Mouse (Mus musculus): ENCODE results near the gene B3gnt5. TPM values are rescaled to one million over a fixed set of nuclear protein-coding genes. Genes with fewer than 3 reads are reported as not detected.

The B3gnt5 gene
- polyA plus RNA-seq, 1 experiment = 0.84 TPM

DNA sequence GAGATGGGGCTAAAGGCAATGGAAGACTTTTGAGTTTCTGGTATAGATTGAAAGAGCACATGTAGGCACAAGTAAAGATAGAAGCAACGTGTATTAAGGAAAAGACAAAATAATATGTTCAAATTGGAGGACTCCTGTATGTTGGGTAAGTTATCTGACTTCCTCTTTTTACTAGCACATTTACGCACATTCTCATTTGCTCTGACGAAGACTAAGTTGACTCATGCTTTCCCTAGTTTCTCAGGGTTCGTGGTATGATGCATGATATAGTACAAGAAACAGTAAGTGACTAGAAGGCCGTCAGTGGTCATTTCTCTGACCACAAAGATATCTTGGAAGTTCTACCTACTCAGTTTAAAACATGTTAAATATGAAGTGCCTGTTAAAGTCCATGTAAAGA, 8.0 kb downstream of the B3gnt5 start:
- WGBS = 89% methylated on average over 5 of the region's 5 CpGs
- H3K27me3 ChIP-seq (replicated peaks; ENCODE audit: control insufficient read depth, insufficient read depth, low read length) = no peaks in the 10 kb centered on the region
- TF ChIP-seq POLR2A (IDR thresholded peaks at IDR 0.05; ENCODE audit: low read depth, low read length) (no peak), CTCF (conservative IDR thresholded peaks at IDR 0.05; ENCODE audit: insufficient read depth, insufficient read length, low read depth, low read length) (no peak)
- no peak overlapping the region for H3K27ac ChIP-seq (ENCODE audit: insufficient read depth, low read depth, low read length)
- H3K4me3 ChIP-seq (ENCODE audit: insufficient read depth, low read depth, low read length) = no peak overlapping the region
- H3K4me1 ChIP-seq (ENCODE audit: control insufficient read depth, insufficient read depth, low read length) = no peaks in the 10 kb centered on the region
- no peak for DNase-seq
- no peaks in the 10 kb centered on the region for H3K36me3 ChIP-seq (ENCODE audit: control insufficient read depth, insufficient read depth, low read length)

DNA sequence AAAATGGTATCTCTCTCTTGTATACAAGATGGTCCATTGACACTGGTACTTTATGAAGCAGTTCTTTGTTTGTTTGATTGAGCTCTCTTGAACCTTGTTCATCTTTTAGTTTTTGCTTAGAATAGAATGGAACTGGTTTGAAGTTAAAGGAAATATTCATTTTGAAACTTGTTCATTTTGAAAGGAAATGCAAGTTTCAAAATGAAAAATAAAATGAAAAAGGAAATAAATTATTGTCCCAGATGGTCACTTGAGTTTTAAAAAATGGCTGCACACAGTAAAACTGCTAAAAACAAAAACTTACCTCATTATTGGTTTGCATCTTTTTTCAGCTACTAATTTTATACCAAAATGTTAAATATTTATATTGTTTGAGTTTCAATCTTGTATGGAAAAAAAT, 12.0 kb downstream of the B3gnt5 start:
- no peaks in the 10 kb centered on the region for H3K27me3 ChIP-seq (replicated peaks; ENCODE audit: control insufficient read depth, insufficient read depth, low read length)
- no peaks in the 10 kb centered on the region for H3K4me1 ChIP-seq (ENCODE audit: control insufficient read depth, insufficient read depth, low read length)
- TF ChIP-seq POLR2A (IDR thresholded peaks at IDR 0.05; ENCODE audit: low read depth, low read length) (no peak), CTCF (conservative IDR thresholded peaks at IDR 0.05; ENCODE audit: insufficient read depth, insufficient read length, low read depth, low read length) (no peak)
- no peak overlapping the region for H3K27ac ChIP-seq (ENCODE audit: insufficient read depth, low read depth, low read length)
- no peak for DNase-seq
- no peaks in the 10 kb centered on the region for H3K36me3 ChIP-seq (ENCODE audit: control insufficient read depth, insufficient read depth, low read length)
- no peak overlapping the region for H3K4me3 ChIP-seq (ENCODE audit: insufficient read depth, low read depth, low read length)

DNA sequence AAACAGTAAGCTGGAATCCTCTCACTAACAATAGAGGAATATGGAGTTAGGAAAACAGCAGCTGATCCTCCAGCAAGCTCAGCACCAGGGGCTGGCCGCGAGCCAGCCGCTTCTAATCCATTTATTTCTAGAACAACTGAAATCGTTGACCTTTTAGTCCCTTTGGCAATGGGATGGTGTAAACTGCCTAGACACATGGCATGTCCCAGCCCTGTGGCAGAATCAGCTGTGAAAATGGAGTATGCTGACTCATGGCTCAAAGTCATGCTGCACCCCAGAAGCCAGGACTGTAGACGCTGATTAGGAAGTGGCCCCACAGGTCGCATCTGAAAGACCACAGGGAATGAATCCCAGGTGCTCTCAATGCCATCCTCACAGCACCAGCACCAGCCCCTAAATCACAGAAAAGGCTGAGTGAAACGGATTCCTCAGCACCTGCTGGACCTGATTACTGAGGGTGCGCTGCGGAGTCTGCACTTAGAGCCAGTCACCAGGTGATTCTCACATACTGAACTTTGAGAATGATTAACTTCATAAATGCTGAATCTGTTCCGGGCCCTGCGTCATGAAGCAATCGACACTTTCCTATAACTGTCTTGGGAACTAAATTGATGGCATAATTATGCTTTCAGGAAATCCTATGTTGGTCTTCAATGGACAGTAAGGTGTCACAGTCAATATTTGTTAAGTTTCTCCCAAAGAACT, 26.5 kb downstream of the B3gnt5 start:
- 48% methylated on average over 12 of the region's 12 CpGs for WGBS
- Histone ChIP-seq H3K27ac (ENCODE audit: insufficient read depth, low read depth, low read length) (no peak overlapping the region), H3K4me3 (ENCODE audit: insufficient read depth, low read depth, low read length) (no peak overlapping the region), H3K4me1 (ENCODE audit: control insufficient read depth, insufficient read depth, low read length) (0 out of 2 replicates have a peak, but pooled peaks cover 4% of the 10 kb centered on the region), H3K36me3 (ENCODE audit: control insufficient read depth, insufficient read depth, low read length) (no peaks in the 10 kb centered on the region), H3K27me3 (replicated peaks; ENCODE audit: control insufficient read depth, insufficient read depth, low read length) (no peaks in the 10 kb centered on the region)
- peak; percentile 22 for DNase-seq
- TF ChIP-seq POLR2A (IDR thresholded peaks at IDR 0.05; ENCODE audit: low read depth, low read length) (no peak), CTCF (conservative IDR thresholded peaks at IDR 0.05; ENCODE audit: insufficient read depth, insufficient read length, low read depth, low read length) (no peak)

DNA sequence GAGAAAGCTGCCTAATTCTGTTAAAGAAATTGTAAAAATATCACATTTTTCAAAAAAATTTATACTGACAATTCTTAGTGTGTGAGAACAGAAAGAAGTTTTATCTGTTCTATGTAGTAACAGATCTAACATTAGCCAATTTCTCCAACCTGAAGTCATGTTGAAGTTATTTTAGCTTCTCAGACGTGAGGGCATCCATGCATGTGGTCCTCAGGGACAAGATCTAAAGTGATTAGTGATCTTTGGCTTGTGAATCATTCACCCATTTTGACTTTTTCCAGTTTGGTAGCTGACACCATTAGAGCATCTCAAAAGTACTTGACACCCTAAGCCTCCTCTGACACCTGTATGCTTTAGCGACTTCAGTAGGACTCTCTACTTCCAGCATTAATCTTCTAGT, 29.9 kb downstream of the B3gnt5 start:
- H3K36me3 ChIP-seq (ENCODE audit: control insufficient read depth, insufficient read depth, low read length) = no peaks in the 10 kb centered on the region
- no peak overlapping the region for H3K27ac ChIP-seq (ENCODE audit: insufficient read depth, low read depth, low read length)
- H3K27me3 ChIP-seq (replicated peaks; ENCODE audit: control insufficient read depth, insufficient read depth, low read length) = no peaks in the 10 kb centered on the region
- no peak for DNase-seq
- TF ChIP-seq CTCF (conservative IDR thresholded peaks at IDR 0.05; ENCODE audit: insufficient read depth, insufficient read length, low read depth, low read length) = no peak
- TF ChIP-seq POLR2A (IDR thresholded peaks at IDR 0.05; ENCODE audit: low read depth, low read length) = no peak
- 0 out of 2 replicates have a peak, but pooled peaks cover 4% of the 10 kb centered on the region for H3K4me1 ChIP-seq (ENCODE audit: control insufficient read depth, insufficient read depth, low read length)
- 72% methylated on average over 2 of the region's 2 CpGs for WGBS
- H3K4me3 ChIP-seq (ENCODE audit: insufficient read depth, low read depth, low read length) = no peak overlapping the region

DNA sequence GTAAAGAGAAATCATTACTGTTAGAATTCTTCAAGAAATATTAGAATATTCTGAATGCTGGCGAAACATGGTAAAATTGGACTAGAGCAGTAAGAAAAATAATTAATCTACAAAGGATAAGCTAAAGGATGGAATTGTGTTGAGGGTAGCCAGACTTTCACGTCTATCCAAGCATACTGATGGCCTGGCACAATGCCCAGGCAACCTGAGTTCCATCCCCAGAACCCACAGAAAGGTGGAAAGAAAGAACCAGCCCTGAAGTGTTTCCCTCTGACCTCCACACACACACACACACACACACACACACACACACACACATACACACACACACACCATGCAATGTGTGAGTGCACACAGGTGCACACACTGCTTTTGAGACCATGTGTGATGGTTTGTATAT, 58.8 kb downstream of the B3gnt5 start:
- Histone ChIP-seq H3K4me3 (ENCODE audit: insufficient read depth, low read depth, low read length) (no peak overlapping the region), H3K36me3 (ENCODE audit: control insufficient read depth, insufficient read depth, low read length) (no peaks in the 10 kb centered on the region), H3K4me1 (ENCODE audit: control insufficient read depth, insufficient read depth, low read length) (no peaks in the 10 kb centered on the region), H3K27me3 (replicated peaks; ENCODE audit: control insufficient read depth, insufficient read depth, low read length) (no peaks in the 10 kb centered on the region), H3K27ac (ENCODE audit: insufficient read depth, low read depth, low read length) (no peak overlapping the region)
- no peak for DNase-seq
- no peak for TF ChIP-seq CTCF (conservative IDR thresholded peaks at IDR 0.05; ENCODE audit: insufficient read depth, insufficient read length, low read depth, low read length)
- TF ChIP-seq POLR2A (IDR thresholded peaks at IDR 0.05; ENCODE audit: low read depth, low read length) = no peak
- whole genome bisulfite sequencing = 53% methylated on average over 2 of the region's 2 CpGs

Other genes with a start within 250 kb of the B3gnt5 start
- not detected in 2 replicates for gene Olfr167, start 237.9 kb upstream of the B3gnt5 start, polyA plus RNA-seq (2012; rRNA removed)
- gene Olfr168, start 224.7 kb upstream of the B3gnt5 start, polyA plus RNA-seq (2012; rRNA removed) = not detected in 2 replicates
- gene Olfr169, start 188.4 kb upstream of the B3gnt5 start, polyA plus RNA-seq (2012; rRNA removed) = not detected in 2 replicates
- not detected in 2 replicates for gene Olfr170, start 148.3 kb upstream of the B3gnt5 start, polyA plus RNA-seq (2012; rRNA removed)
- not detected in 2 replicates for gene Olfr171, start 130.3 kb upstream of the B3gnt5 start, polyA plus RNA-seq (2012; rRNA removed)
- gene Lamp3, start 53.8 kb upstream of the B3gnt5 start, polyA plus RNA-seq (2012; rRNA removed) = 0.03 TPM in 1 of 2 replicates, not detected in the other
- gene Klhl6, start 222.8 kb downstream of the B3gnt5 start, polyA plus RNA-seq (2012; rRNA removed) = 4.1 and 5.2 TPM in 2 replicates

Measured in kidney, adult 2 months (tissue).